ENCODE assay signal across 8 mouse cellular contexts in the genomic region with DNA sequence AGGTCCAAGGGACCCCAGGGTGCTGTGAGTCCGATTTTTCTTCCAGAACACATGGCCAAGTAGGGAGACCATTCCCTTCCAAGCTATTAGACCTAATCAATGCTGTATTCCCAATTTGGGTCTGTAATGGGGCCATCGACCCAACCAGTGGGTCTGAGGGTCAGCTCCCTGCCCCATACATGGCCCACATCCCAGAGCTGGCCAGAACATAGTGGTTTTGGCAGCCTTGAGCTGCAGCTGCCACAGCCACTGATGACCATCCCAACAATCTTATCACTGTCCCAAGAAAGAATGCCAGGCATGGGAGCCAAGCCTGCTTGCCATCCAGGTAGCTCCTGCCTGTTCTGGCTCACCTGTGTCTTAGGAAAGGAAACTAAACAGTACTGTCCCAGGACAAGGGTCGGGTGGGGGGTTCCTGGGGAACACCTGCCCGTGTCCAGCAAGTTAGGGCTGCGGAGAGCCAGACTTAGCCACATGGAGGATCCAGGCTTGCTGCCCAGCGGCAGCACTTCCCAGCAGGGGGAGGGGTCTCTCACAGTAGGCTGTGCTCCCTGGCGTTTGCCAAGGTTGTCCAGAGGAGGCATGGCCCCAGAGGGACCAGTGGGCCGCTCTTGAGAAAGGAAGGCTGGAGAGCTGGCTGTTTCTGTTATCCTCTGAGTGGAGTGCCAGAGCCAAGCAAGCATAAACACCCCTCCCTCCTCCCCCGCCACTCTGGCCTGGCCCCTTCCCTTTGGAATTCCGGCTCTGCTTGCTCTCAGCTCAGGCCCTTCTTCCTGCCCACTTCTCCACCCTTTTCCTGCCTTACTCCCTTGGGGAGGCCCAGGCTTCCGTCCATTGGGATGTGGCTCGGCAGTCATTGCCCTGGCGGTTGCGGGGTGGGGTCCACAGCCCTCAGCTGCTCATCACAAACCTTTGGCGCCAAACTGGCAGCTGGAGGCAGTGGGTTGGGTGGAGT. TPM values are rescaled to one million over a fixed set of nuclear protein-coding genes. Genes with fewer than 3 reads are reported as not detected.
A peak's percentile ranks its signal among the peaks of the same experiment; 100 is the strongest.
DNase-seq lines count a peak whose midpoint lies in the region; ATAC-seq lines count a peak whose summit lies in the region.

No protein-coding gene starts in this region.

- H3K4me3 ChIP-seq in forebrain, embryonic 11.5 days (ENCODE audit: low read depth, low read length) = peak overlapping the region; percentile 58
- H3K4me3 ChIP-seq in lung, embryonic 16.5 days (ENCODE audit: low read length) = peak overlapping the region; percentile 79
- H3K4me3 ChIP-seq in stomach, embryonic 16.5 days (replicated peaks; ENCODE audit: low read length) = peak overlapping the region; percentile 60

- peak overlapping the region; percentile 70 for H3K9ac ChIP-seq in forebrain, embryonic 11.5 days (ENCODE audit: low read length)
- peak overlapping the region; percentile 81 for H3K9ac ChIP-seq in lung, embryonic 16.5 days (ENCODE audit: low read length)
- peak overlapping the region; percentile 72 for H3K9ac ChIP-seq in stomach, embryonic 16.5 days (ENCODE audit: low read length)

- peak; percentile 26 to 72 for DNase-seq in urinary bladder, adult 18-20 months (ENCODE audit: low spot score in 2 of 2)
- DNase-seq in urinary bladder, adult 2 months (ENCODE audit: low spot score) = no peak
- DNase-seq in forebrain, embryonic 11.5 days (ENCODE audit: low spot score) = peak; percentile 72
- DNase-seq in heart, postnatal 14 days = peak; percentile 86 to 87
- DNase-seq in kidney, postnatal 4 days = peak; percentile 83 to 90

- H3K9me3 ChIP-seq in forebrain, embryonic 11.5 days (ENCODE audit: control insufficient read depth, low read length) = no peaks in the 10 kb centered on the region
- H3K9me3 ChIP-seq in lung, embryonic 16.5 days (ENCODE audit: control insufficient read depth, low read length) = no peaks in the 10 kb centered on the region
- no peaks in the 10 kb centered on the region for H3K9me3 ChIP-seq in stomach, embryonic 16.5 days (replicated peaks; ENCODE audit: control insufficient read depth, low read length)

- H3K27ac ChIP-seq in forebrain, embryonic 11.5 days (ENCODE audit: low read depth, low read length) = no peak overlapping the region
- peak overlapping the region; percentile 98 for H3K27ac ChIP-seq in lung, embryonic 16.5 days (ENCODE audit: low read length)
- H3K27ac ChIP-seq in stomach, embryonic 16.5 days (ENCODE audit: low read length) = peak overlapping the region; percentile 79

- H3K27me3 ChIP-seq in forebrain, embryonic 11.5 days (ENCODE audit: control insufficient read depth, insufficient read depth, low read length) = peaks cover 5% of the 10 kb centered on the region
- H3K27me3 ChIP-seq in lung, embryonic 16.5 days (ENCODE audit: control insufficient read depth, insufficient read depth, low read depth, low read length) = no peaks in the 10 kb centered on the region
- H3K27me3 ChIP-seq in stomach, embryonic 16.5 days (ENCODE audit: control insufficient read depth, insufficient read depth, low read length) = no peaks in the 10 kb centered on the region

- H3K4me2 ChIP-seq in forebrain, embryonic 11.5 days (ENCODE audit: low read depth, low read length, severe bottlenecking) = peak overlapping the region; percentile 72
- peak overlapping the region; percentile 76 for H3K4me2 ChIP-seq in lung, embryonic 16.5 days (ENCODE audit: low read depth, low read length)
- peak overlapping the region; percentile 78 for H3K4me2 ChIP-seq in stomach, embryonic 16.5 days (ENCODE audit: low read depth, low read length)

- ATAC-seq in forebrain, embryonic 11.5 days (replicated peaks; ENCODE audit: low FRiP score) = no peak
- ATAC-seq in lung, embryonic 16.5 days (ENCODE audit: low read depth) = peak; percentile 75
- peak; percentile 41 for ATAC-seq in stomach, embryonic 16.5 days (ENCODE audit: insufficient read depth, low FRiP score)
- no peak for ATAC-seq in granulocyte monocyte progenitor cell, adult 5-6 weeks (replicated peaks; ENCODE audit: poor library complexity, severe bottlenecking)

- H3K36me3 ChIP-seq in forebrain, embryonic 11.5 days (ENCODE audit: control insufficient read depth, insufficient read depth, low read length) = peaks cover 2% of the 10 kb centered on the region; the same call in 1 of the 2 replicates
- peaks cover 22% of the 10 kb centered on the region for H3K36me3 ChIP-seq in lung, embryonic 16.5 days (ENCODE audit: control insufficient read depth, insufficient read depth, low read length)
- no peaks in the 10 kb centered on the region for H3K36me3 ChIP-seq in stomach, embryonic 16.5 days (ENCODE audit: control insufficient read depth, insufficient read depth, low read length)

- intact Hi-C loops in heart, postnatal 14 days (cut with DNase I) = no loop called here

- H3K4me1 ChIP-seq in forebrain, embryonic 11.5 days (replicated peaks; ENCODE audit: control insufficient read depth, insufficient read depth, low read length) = peaks cover 40% of the 10 kb centered on the region
- peaks cover 56% of the 10 kb centered on the region for H3K4me1 ChIP-seq in lung, embryonic 16.5 days (replicated peaks; ENCODE audit: control insufficient read depth, insufficient read depth, low read length)
- H3K4me1 ChIP-seq in stomach, embryonic 16.5 days (ENCODE audit: control insufficient read depth, insufficient read depth, low read length) = peaks cover 40% of the 10 kb centered on the region

- 31% methylated on average over 15 of the region's 15 CpGs for WGBS in forebrain, embryonic 11.5 days
- WGBS in lung, embryonic 16.5 days = 7% methylated on average over 15 of the region's 15 CpGs
- 16% methylated on average over 15 of the region's 15 CpGs for WGBS in stomach, embryonic 16.5 days

RNA-seq across cellular contexts. Expression of gene Crip2, which starts 2.3 kb away (rescaled TPM):
- 303 and 339 TPM in 2 replicates for polyA plus RNA-seq in urinary bladder, adult 2 months (2012; rRNA removed)
- polyA plus RNA-seq in forebrain, embryonic 11.5 days (2014; fragmentation: Nextera tagmentation; extraction: Ambion mirVana) = 186 and 217 TPM in 2 replicates
- total RNA-seq in heart, postnatal 14 days (2021) = 1,000 to 10,000 TPM; 1,350 to 1,351 TPM
- polyA plus RNA-seq in lung, embryonic 16.5 days (2015; fragmentation: Nextera tagmentation; extraction: Ambion mirVana) = 550 and 593 TPM in 2 replicates
- 140 and 142 TPM in 2 replicates for polyA plus RNA-seq in stomach, embryonic 16.5 days (2015; fragmentation: Nextera tagmentation; extraction: Ambion mirVana)
- total RNA-seq in granulocyte monocyte progenitor cell, adult 5-6 weeks (2014; fragmentation: Nextera tagmentation) = not detected in 2 replicates
- 0.46 TPM in 1 of 2 replicates, not detected in the other for total RNA-seq in granulocyte monocyte progenitor cell, adult 5-6 weeks (2017)

RNA-seq across cellular contexts. Expression of gene Crip1, which starts 3.8 kb away (rescaled TPM):
- polyA plus RNA-seq in urinary bladder, adult 2 months (2012; rRNA removed) = 805 and 1,244 TPM in 2 replicates
- 61.3 and 66.5 TPM in 2 replicates for polyA plus RNA-seq in forebrain, embryonic 11.5 days (2014; fragmentation: Nextera tagmentation; extraction: Ambion mirVana)
- 100 to 1,000 TPM; 198 to 224 TPM for total RNA-seq in heart, postnatal 14 days (2021)
- polyA plus RNA-seq in lung, embryonic 16.5 days (2015; fragmentation: Nextera tagmentation; extraction: Ambion mirVana) = 565 and 642 TPM in 2 replicates
- polyA plus RNA-seq in stomach, embryonic 16.5 days (2015; fragmentation: Nextera tagmentation; extraction: Ambion mirVana) = 350 and 360 TPM in 2 replicates
- 161 and 242 TPM in 2 replicates for total RNA-seq in granulocyte monocyte progenitor cell, adult 5-6 weeks (2014; fragmentation: Nextera tagmentation)
- 84.6 and 103 TPM in 2 replicates for total RNA-seq in granulocyte monocyte progenitor cell, adult 5-6 weeks (2017)

RNA-seq across cellular contexts. Expression of gene Tedc1, which starts 13.9 kb away (rescaled TPM):
- 1.3 TPM in 2 replicates for polyA plus RNA-seq in urinary bladder, adult 2 months (2012; rRNA removed)
- polyA plus RNA-seq in forebrain, embryonic 11.5 days (2014; fragmentation: Nextera tagmentation; extraction: Ambion mirVana) = 57.2 and 58.2 TPM in 2 replicates
- 1 to 10 TPM; 1.1 to 2.1 TPM for total RNA-seq in heart, postnatal 14 days (2021)
- polyA plus RNA-seq in lung, embryonic 16.5 days (2015; fragmentation: Nextera tagmentation; extraction: Ambion mirVana) = 31.4 and 34.5 TPM in 2 replicates
- polyA plus RNA-seq in stomach, embryonic 16.5 days (2015; fragmentation: Nextera tagmentation; extraction: Ambion mirVana) = 24.0 and 24.3 TPM in 2 replicates
- 6.5 and 11.1 TPM in 2 replicates for total RNA-seq in granulocyte monocyte progenitor cell, adult 5-6 weeks (2014; fragmentation: Nextera tagmentation)
- total RNA-seq in granulocyte monocyte progenitor cell, adult 5-6 weeks (2017) = 6.1 and 22.6 TPM in 2 replicates

RNA-seq across cellular contexts. Expression of gene Tmem121, which starts 43.4 kb away (rescaled TPM):
- polyA plus RNA-seq in urinary bladder, adult 2 months (2012; rRNA removed) = 0.69 and 0.98 TPM in 2 replicates
- polyA plus RNA-seq in forebrain, embryonic 11.5 days (2014; fragmentation: Nextera tagmentation; extraction: Ambion mirVana) = 17.0 and 20.3 TPM in 2 replicates
- under 1 TPM; 0.29 to 0.59 TPM for total RNA-seq in heart, postnatal 14 days (2021)
- 4.7 and 5.8 TPM in 2 replicates for polyA plus RNA-seq in lung, embryonic 16.5 days (2015; fragmentation: Nextera tagmentation; extraction: Ambion mirVana)
- 4.6 and 6.5 TPM in 2 replicates for polyA plus RNA-seq in stomach, embryonic 16.5 days (2015; fragmentation: Nextera tagmentation; extraction: Ambion mirVana)
- total RNA-seq in granulocyte monocyte progenitor cell, adult 5-6 weeks (2014; fragmentation: Nextera tagmentation) = 0.17 TPM in 1 of 2 replicates, not detected in the other
- total RNA-seq in granulocyte monocyte progenitor cell, adult 5-6 weeks (2017) = not detected in 2 replicates

RNA-seq across cellular contexts. Expression of gene Mta1, which starts 44.2 kb away (rescaled TPM):
- polyA plus RNA-seq in urinary bladder, adult 2 months (2012; rRNA removed) = 43.1 and 55.5 TPM in 2 replicates
- polyA plus RNA-seq in forebrain, embryonic 11.5 days (2014; fragmentation: Nextera tagmentation; extraction: Ambion mirVana) = 25.3 and 27.7 TPM in 2 replicates
- total RNA-seq in heart, postnatal 14 days (2021) = 10 to 100 TPM; 45.1 to 46.8 TPM
- 11.2 and 12.2 TPM in 2 replicates for polyA plus RNA-seq in lung, embryonic 16.5 days (2015; fragmentation: Nextera tagmentation; extraction: Ambion mirVana)
- 8.9 and 10.8 TPM in 2 replicates for polyA plus RNA-seq in stomach, embryonic 16.5 days (2015; fragmentation: Nextera tagmentation; extraction: Ambion mirVana)
- 73.6 and 85.1 TPM in 2 replicates for total RNA-seq in granulocyte monocyte progenitor cell, adult 5-6 weeks (2014; fragmentation: Nextera tagmentation)
- 21.0 and 27.6 TPM in 2 replicates for total RNA-seq in granulocyte monocyte progenitor cell, adult 5-6 weeks (2017)

Comparison
In these comparisons a context has a peak if more than half of its experiments do, and no peak if none do; other contexts are left out.
1. ATAC-seq: peak in lung, embryonic 16.5 days (single experiment) and stomach, embryonic 16.5 days (single experiment); none in forebrain, embryonic 11.5 days (single experiment) and granulocyte monocyte progenitor cell, adult 5-6 weeks (single experiment).
2. RNA of gene Tedc1, which starts 13.9 kb away (polyA plus RNA-seq): 57.2 to 58.2 TPM in forebrain, embryonic 11.5 days, 31.4 to 34.5 TPM in lung, embryonic 16.5 days and 24.0 to 24.3 TPM in stomach, embryonic 16.5 days; 1.3 TPM in urinary bladder, adult 2 months; every median in the first group is over 10 times any median in the second.
3. Peak in every context shown above with its lines, with median percentiles within 50 percentile points of each other: H3K4me2 ChIP-seq, H3K4me3 ChIP-seq and H3K9ac ChIP-seq.